Mouse (Mus musculus) ES-Bruce4 (cell line): ENCODE results near the gene Sds.

Source experiments
- CTCF ChIP-seq: IDR thresholded peaks from one replicate; pipeline ENCODE4 v1.8.1; 2011; ENCODE audit warnings: low read depth, low read length
- POLR2A ChIP-seq: IDR thresholded peaks from one replicate; pipeline ENCODE4 v1.8.1; 2011; ENCODE audit warnings: low read length; ENCODE audit not compliant: insufficient read depth

GRCm38 (mm10) chr5:120502147-120502621, 25.9 kb downstream of the Sds start:
- TF ChIP-seq CTCF (no peak), POLR2A (no peak)
